Mouse (Mus musculus): ENCODE measurements at regions not wholly inside any gene's neighbourhood (a gene's known extent, or its start where the extent isn't known, plus 50 kb on each side); places are given as distances from the start of the nearest gene placed in this dataset.

DNA sequence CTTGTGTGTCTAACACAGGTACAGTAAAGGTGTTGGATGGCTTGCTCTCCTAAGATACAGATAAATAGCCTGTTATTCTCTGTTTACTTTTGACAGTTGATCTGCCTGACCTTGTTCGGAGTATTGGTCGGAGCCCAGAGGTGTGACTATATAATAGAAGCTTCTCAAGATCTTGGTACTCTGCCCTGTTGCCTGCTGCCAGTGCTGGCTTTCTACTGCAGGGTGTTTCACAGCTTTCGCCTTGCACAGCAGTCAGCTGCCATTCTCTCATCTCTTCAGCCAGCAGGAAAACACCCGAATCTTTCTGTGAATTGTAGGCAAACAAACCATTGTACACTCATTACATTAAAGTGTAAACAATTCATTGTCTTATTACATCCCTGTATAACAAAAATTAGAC lies 452.1 kb downstream of the Pdha2 start:
- TF ChIP-seq POLR2A (IDR thresholded peaks at IDR 0.05; ENCODE audit: control insufficient read depth in 1 of 2, insufficient read depth in 1 of 2, low read depth in 1 of 2, low read length in 2 of 2, poor library complexity in 1 of 2) (no peak), E2F4 (IDR thresholded peaks at IDR 0.05; ENCODE audit: borderline replicate concordance, low read depth, low read length) (no peak), ZNF384 (IDR thresholded peaks at IDR 0.05; ENCODE audit: low read depth, low read length) (no peak), CTCF (IDR thresholded peaks at IDR 0.05 in 2 of 3, conservative IDR thresholded peaks at IDR 0.05 in 1 of 3; ENCODE audit: control insufficient read depth in 1 of 3, insufficient read depth in 1 of 3, low read depth in 2 of 3, low read length in 3 of 3, poor library complexity in 1 of 3, severe bottlenecking in 1 of 3) (no peak), SIN3A (IDR thresholded peaks at IDR 0.05; ENCODE audit: low read length) (no peak), RCOR1 (IDR thresholded peaks at IDR 0.05; ENCODE audit: low read depth, low read length) (no peak), MAZ (IDR thresholded peaks at IDR 0.05; ENCODE audit: low read depth, low read length) (no peak), USF1 (IDR thresholded peaks at IDR 0.05; ENCODE audit: low read depth, low read length) (no peak), ZC3H11A (IDR thresholded peaks at IDR 0.05; ENCODE audit: low read depth, low read length) (no peak), POLR2AphosphoS2 (IDR thresholded peaks at IDR 0.05; ENCODE audit: low read length) (no peak), HCFC1 (IDR thresholded peaks at IDR 0.05; ENCODE audit: low read depth, low read length) (no peak), MYC (IDR thresholded peaks at IDR 0.05; ENCODE audit: low read depth, low read length) (no peak)

All from MEL (cell line).